Mouse (Mus musculus) thymus, adult 2 months (tissue): ENCODE data around the gene Tmem216. TPM values are rescaled to one million over a fixed set of nuclear protein-coding genes. Genes with fewer than 3 reads are reported as not detected.

ENCODE experiments used
- DNase-seq: peaks from one replicate; pipeline ENCODE4 v3.0.0; 2021
- H3K27ac ChIP-seq: fragments of 200-500 bp; 2 replicates; pipeline ENCODE4 v1.5.1; 2012; ENCODE audit warnings: low read length, control low read depth; ENCODE audit not compliant: control insufficient read depth, insufficient read depth
- H3K27me3 ChIP-seq: fragments of 200-500 bp; 2 replicates; pipeline ENCODE4 v1.6.1; 2012; ENCODE audit warnings: mild to moderate bottlenecking, low read length, moderate library complexity, mixed read lengths; ENCODE audit not compliant: control insufficient read depth, insufficient read depth
- H3K36me3 ChIP-seq: fragments of 200-500 bp; 2 replicates; pipeline ENCODE4 v1.6.1; 2012; ENCODE audit warnings: mild to moderate bottlenecking, low read length, moderate library complexity; ENCODE audit not compliant: control insufficient read depth, insufficient read depth
- H3K4me1 ChIP-seq: fragments of 200-500 bp; replicated peaks from 2 replicates; pipeline ENCODE4 v1.6.1; 2012; ENCODE audit warnings: low read length; ENCODE audit not compliant: control insufficient read depth, insufficient read depth
- H3K4me3 ChIP-seq: fragments of 200-500 bp; 2 replicates; pipeline ENCODE4 v1.5.1; 2012; ENCODE audit warnings: mild to moderate bottlenecking, low read length, control low read depth, moderate library complexity; ENCODE audit not compliant: control insufficient read depth, insufficient read depth
- CTCF ChIP-seq: fragments of 200-500 bp; IDR thresholded peaks from 2 replicates; pipeline ENCODE4 v1.5.1; 2012; ENCODE audit warnings: mild to moderate bottlenecking, control low read depth, low read length, moderate library complexity, borderline replicate concordance; ENCODE audit not compliant: control insufficient read depth, poor library complexity, insufficient read depth; ENCODE audit errors: extremely low read depth
- POLR2A ChIP-seq: fragments of 200-500 bp; IDR thresholded peaks from 2 replicates; pipeline ENCODE4 v1.6.1; 2012; ENCODE audit warnings: mild to moderate bottlenecking, low read length, control low read depth, moderate library complexity; ENCODE audit not compliant: control insufficient read depth, poor library complexity, insufficient read depth; ENCODE audit errors: extremely low read depth
- WGBS: fragments of 180-500 bp; shearing (Covaris S2); methylation state at CpG from one replicate; pipeline ENCODE4 v1.1.7; 2018; 5-methylcytosine and 5-hydroxymethylcytosine counted together
- polyA plus RNA-seq: library from polyadenylated mRNA; depleted of rRNA; stranded (reverse); fragments of >200 nt; gene quantifications from 2 replicates; pipeline ENCODE4 v1.2.3, GENCODE M21; 2012

Gene Tmem216
- polyA plus RNA-seq, 1 experiment, result 22.2 TPM

DNA sequence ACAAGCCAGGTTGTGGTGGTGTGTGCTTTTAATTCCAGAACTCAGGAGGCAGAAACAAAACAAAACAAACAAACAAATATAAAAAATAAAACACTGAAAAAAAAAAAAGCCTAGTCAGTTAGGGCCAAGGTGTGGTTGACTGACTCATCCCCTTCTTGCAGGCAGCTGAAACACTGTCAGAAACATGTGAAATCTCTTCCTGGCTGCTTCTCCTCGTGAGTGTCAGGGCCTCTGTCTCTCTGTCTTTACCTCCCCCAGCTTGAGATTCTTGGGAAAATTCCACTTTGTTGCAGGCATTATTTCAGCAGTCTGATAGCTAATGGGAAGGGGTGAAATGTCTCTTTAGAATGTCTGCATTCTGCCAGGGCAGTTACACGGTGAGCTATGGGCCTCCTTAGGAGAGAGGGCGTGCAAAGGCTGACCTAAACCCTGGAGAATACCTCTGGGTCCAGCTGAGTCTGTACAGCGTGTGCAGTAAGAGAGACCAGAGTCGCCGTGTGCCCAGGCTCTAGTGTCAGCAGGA lies 46.3 kb upstream of the Tmem216 start:
- Histone ChIP-seq H3K4me3 (peak overlapping the region; percentile 36), H3K36me3 (no peaks in the 10 kb centered on the region), H3K27ac (peak overlapping the region; percentile 69), H3K4me1 (peaks cover 26% of the 10 kb centered on the region), H3K27me3 (no peaks in the 10 kb centered on the region)
- WGBS, result 31% methylated on average over 6 of the region's 6 CpGs
- DNase-seq, result no peak
- TF ChIP-seq CTCF (no peak), POLR2A (no peak)

DNA sequence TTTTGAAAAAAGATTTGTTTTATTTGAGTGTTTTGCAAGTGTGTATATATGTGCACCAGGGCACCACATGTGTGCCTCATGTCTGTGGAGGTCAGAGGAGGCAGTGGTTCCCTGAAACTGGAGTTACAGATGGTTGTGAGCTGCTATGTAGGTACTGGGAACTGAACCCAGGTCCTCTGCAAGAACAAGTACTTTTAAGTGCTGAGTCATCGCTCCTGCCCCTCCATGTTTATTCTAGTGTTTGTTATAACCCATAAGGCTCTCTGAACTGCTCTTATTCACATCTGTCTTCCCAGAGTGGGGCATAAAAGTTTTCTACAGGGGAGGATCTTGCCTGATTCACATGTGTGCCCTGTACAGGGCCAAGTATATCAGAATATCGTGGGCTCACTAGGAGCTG lies 43.6 kb upstream of the Tmem216 start:
- WGBS, result 97% methylated on average over 2 of the region's 2 CpGs
- Histone ChIP-seq H3K27ac (no peak overlapping the region), H3K27me3 (no peaks in the 10 kb centered on the region), H3K36me3 (0 out of 2 replicates have a peak, but pooled peaks cover 4% of the 10 kb centered on the region), H3K4me3 (no peak overlapping the region), H3K4me1 (peaks cover 20% of the 10 kb centered on the region)
- DNase-seq, result no peak
- TF ChIP-seq CTCF (no peak), POLR2A (no peak)

DNA sequence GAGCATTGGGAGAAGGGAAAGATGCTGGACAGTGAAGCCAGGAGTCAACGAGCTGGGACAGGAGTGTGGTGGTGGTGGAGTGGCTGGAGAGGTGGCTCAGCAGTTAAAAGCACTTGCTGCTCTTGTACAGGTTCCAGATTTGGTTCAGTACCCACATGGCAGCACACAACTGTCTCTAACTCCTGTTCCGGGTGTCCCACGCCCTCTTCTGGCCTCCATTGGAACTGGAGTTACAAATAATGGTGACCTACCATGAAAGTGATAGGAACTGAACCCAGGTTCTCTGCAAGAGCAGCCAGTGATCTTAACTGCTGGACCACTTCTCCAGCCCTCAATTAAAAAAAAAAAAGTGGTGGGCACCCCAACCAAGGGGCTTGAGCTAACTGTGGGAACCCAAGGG lies 42.1 kb upstream of the Tmem216 start:
- no peaks in the 10 kb centered on the region for H3K27me3 ChIP-seq
- no peak for TF ChIP-seq POLR2A
- TF ChIP-seq CTCF, result no peak
- DNase-seq, result peak; percentile 30
- peaks cover 7% of the 10 kb centered on the region for H3K4me1 ChIP-seq
- H3K27ac ChIP-seq, result no peak overlapping the region
- H3K4me3 ChIP-seq, result no peak overlapping the region
- WGBS, result 38% methylated on average over 3 of the region's 3 CpGs
- H3K36me3 ChIP-seq, result 0 out of 2 replicates have a peak, but pooled peaks cover 4% of the 10 kb centered on the region

DNA sequence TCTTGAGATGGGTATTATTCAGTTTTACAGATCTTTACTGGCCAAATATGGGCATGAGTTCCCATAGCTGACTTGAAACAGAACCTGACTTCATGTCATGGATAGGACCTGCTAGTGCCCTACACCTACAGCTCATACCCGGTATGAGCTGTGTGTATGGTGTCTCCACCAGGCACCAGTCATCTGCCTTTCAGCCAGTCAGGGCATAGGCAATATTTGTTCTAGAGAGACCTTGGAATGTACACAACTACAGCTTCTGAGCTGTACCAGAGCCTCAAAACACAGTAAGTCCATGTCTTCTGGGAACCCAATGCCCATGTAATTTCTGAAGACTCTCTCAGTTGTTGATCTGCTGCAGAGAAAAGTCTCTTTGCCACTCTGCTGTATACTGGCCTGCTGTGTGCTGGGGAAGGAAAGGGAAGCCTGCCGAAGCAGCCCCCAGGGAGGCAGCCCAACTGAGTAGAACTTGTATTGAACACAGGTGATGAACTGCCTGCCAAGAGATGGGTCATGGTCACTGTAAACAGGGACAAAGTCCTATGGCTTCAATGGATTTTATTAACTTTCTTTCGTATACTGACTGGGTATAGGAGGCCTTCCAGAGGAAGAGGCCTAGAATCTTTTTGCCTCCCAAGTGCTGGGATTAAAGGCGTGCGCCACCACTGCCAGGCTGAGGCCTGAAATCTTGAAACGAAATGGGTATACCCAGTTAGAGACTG lies 35.8 kb upstream of the Tmem216 start:
- WGBS, result 97% methylated on average over 6 of the region's 6 CpGs

DNA sequence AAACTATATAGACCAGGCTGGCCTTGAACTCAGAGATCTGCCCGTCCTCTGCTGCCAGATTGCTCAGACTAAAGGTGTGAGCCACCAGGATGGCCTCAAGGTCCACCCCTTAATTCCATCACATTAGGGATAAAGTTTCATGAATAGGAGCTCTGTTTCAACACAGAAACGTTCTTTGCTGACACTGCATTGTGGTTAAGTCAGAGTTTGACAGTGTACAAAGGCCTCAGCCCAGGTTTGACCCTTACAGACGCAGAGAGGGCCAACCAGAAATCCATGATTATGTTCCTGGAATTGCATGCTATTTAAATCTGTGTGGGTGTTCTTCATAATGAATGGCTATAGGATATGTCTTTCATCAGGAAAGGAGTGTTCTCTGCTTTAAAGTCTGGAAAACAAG lies 34.3 kb upstream of the Tmem216 start:
- H3K27ac ChIP-seq, result no peak overlapping the region
- no peaks in the 10 kb centered on the region for H3K27me3 ChIP-seq
- no peak for DNase-seq
- TF ChIP-seq CTCF, result no peak
- TF ChIP-seq POLR2A, result no peak
- H3K36me3 ChIP-seq, result peaks cover 5% of the 10 kb centered on the region
- 90% methylated on average over 3 of the region's 3 CpGs for WGBS
- H3K4me3 ChIP-seq, result no peak overlapping the region
- H3K4me1 ChIP-seq, result no peaks in the 10 kb centered on the region

More for the DNA sequence above, 35.8 kb upstream of the Tmem216 start:
- H3K36me3 ChIP-seq, result peaks cover 7% of the 10 kb centered on the region
- no peaks in the 10 kb centered on the region for H3K4me1 ChIP-seq
- TF ChIP-seq CTCF (no peak), POLR2A (no peak)
- no peak overlapping the region for H3K27ac ChIP-seq
- no peak for DNase-seq
- H3K27me3 ChIP-seq, result no peaks in the 10 kb centered on the region
- H3K4me3 ChIP-seq, result no peak overlapping the region

DNA sequence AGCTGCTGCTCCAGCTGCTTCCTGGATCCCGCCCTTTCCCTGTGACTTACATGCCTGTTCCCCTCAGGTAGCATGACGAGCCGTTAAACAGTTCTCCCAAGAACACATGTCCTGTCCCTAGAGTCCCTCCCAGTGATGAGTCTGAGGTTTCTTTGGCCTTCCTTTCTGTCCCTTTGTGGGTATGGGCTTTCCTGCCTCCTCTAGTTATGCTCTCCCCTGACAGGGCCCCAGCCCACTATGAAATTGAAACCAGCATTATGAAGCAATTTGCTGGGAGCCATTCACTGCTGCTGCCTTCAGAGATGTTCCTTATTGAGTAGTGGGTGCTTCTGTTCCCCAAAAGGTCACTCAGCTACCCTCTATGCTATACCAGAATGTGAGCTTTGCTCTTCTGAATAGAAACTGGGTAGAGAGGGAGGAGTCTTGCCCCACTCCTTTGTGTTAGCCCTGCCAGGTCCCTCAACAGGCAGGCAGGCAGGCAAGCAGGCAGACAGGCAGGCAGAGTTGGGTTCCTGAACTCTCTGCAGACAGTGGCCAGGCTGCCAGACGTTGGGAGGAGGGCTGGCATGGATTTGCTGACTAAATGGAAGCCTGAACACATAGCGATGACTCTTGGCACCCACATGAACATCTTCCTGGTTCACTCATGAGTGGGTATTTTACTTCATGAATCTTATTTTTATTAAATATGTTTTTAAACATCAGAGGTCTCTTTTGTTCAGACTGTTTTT lies 33.3 kb upstream of the Tmem216 start:
- WGBS, result 46% methylated on average over 5 of the region's 5 CpGs
- Histone ChIP-seq H3K4me3 (no peak overlapping the region), H3K4me1 (no peaks in the 10 kb centered on the region), H3K36me3 (peaks cover 4% of the 10 kb centered on the region), H3K27me3 (no peaks in the 10 kb centered on the region), H3K27ac (no peak overlapping the region)
- no peak for DNase-seq
- TF ChIP-seq CTCF (no peak), POLR2A (no peak)
